Mouse (Mus musculus) gastrocnemius, postnatal 4 days (tissue): ENCODE results near the gene Col6a6. TPM values are rescaled to one million over a fixed set of nuclear protein-coding genes. Genes with fewer than 3 reads are reported as not detected.

Experiments used
- DNase-seq, 2 experiments: peaks; one replicate each; pipeline ENCODE4 v3.0.0; 2021 to 2022; ENCODE audit warnings: low spot score in 2 of 2, mixed read lengths in 2 of 2
- total RNA-seq, 2 experiments: library from RNA; stranded (reverse); gene quantifications; 2 replicates each; pipeline ENCODE4 v1.2.3; 2021

Gene Col6a6
- total RNA-seq, 2 experiments from 2014 or later = 102 to 105 TPM

DNA sequence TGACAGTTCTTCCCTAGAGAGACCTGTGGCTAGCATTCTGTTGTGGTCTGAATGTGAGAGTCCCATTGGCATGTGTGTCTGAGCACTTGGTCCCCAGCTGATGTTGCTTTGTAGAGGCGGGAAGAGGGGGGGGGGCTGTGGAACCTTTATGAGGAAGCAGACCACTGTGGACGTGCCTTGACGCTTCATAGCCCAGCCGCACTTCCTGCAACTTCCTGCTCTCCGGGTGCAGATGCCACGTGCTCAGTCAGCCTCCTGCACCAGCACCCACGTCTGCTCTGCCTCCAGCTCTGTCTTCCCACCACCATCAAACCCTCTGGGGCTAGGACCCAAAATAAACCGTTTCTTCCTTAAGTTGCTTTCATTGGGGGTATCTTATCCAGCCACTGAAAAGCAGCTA lies 24.5 kb downstream of the Col6a6 start:
- no peak for DNase-seq

DNA sequence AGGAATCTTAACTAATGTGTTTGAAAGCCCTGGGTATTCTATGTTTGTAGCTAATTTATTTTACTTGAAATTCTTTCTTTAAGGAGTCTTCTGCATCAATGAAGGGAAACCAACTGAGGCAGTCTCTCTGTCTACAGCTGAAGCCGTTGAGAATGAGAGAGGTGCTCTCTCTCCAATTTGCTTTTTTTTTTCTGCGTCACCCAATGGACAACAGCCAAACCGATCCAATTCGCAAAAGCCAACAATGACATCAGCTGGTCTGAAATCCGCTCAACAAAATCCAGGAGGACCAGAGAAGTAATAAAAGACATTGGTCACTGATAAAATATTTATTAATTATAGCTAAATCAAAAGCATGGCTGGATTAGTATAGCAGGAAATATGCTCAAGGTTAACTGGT lies 26.5 kb downstream of the Col6a6 start:
- DNase-seq = peak in 1 of 2 experiments; percentile 51

DNA sequence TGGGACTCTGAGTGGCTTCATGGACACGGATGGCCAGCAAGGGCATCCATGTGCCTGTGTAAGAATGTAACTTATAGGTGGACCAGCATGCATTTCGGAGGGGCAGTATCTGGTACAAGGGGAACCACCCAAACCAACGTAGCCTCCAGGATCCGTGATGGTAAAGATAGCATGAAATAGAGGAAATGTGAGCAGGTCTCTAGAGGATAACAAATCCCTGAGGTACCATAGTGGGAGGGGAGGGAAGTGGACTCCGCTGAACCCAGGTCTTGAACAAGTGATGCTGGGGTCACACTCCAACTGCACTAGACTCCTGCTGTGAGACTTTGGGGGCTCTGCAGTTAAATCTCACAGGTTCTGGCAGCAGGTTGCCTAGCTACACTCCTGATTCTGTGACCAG lies 27.7 kb downstream of the Col6a6 start:
- DNase-seq = no peak

DNA sequence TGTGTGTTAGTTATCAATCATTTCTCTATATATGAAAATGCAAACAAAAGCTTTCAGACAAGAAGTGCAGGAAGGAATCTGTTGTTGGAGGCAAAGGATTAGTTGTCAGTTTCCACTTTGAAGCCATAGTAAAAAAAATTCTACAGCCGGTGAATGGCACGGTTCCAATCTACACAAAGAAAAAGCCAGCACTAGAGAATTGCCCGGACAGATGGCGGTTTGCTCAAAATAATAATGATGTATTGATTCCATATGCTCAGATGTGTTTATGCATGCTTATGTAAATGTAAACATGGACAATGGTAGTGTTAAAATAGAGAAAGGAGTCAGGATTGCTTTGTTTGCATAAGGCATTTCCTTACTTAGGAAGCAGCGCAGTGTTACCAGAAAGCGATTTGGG lies 31.8 kb downstream of the Col6a6 start:
- no peak for DNase-seq

DNA sequence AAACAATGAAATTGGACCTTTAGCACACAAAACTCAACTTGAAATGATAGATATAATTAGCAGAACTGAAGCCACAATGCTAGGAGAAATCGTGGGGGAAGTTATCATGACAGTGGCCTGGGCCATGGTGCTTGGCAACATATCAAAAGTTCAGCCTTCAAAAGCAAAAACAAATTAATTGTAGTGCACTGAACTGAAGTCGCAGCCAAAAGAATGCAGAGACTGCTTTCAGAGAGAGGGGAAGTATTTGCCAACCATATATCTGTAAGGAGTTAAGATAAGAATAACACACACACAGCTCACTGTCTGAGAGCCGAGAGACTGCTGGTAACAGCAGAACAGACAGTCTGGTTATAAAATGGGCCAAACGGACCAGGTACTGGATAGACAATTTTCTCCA lies 33.0 kb downstream of the Col6a6 start:
- DNase-seq = no peak

DNA sequence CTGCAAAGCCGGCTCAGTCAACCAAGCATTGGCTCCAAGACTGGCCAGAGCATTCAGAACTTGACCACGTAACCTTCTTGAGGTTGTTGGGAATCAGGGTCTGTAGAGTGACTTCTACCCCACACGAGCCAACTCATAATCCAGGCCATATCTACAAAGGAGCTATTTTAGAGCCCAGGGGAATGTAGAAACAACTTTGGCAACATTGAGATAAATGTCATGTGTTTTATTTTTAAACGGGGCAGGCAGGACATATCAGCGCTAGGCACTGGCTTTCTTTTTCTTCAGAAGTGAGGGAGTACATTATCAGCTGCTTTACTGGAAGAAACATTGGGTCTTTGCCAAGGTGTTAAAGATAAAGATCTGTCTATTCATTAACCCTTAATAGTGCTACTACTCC lies 36.1 kb downstream of the Col6a6 start:
- no peak for DNase-seq

DNA sequence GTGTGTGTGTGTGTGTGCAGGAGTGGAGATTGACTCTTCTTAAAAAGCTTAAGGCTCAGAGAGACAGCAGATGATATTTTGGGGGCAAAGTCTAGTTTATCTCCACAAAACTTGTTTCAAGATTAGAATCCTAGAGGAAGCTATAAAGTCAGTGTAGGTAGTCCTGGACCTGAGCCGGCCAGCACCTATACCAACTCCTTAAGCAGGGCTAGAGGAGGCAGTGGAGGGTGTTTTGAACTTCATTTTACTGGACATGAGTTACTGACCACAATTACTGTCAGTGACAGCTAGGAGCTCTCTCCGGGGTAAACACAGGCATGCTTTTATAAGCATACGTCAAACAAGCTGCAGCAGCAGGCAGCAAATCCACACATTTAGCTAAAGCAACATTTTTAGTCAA lies 39.8 kb downstream of the Col6a6 start:
- no peak for DNase-seq

DNA sequence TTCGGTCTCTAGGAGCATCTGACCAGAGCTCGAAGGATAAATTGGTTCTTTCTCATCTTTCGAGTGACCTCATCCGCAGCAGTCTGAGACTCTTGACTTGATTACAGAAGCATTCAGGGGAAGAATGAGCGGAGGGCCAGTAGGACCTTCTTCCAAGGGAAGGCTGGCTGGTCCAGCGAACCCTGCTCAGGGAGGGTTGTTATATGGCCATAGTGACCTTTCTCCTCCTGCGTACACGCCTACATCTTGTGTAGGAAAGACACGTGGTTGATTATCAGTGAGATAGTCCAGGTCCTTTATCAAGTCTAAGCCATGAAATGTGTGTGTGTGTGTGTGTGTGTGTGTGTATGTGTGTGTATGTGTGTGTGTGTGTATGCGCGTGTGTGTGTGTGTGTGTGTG lies 40.2 kb downstream of the Col6a6 start:
- no peak for DNase-seq

DNA sequence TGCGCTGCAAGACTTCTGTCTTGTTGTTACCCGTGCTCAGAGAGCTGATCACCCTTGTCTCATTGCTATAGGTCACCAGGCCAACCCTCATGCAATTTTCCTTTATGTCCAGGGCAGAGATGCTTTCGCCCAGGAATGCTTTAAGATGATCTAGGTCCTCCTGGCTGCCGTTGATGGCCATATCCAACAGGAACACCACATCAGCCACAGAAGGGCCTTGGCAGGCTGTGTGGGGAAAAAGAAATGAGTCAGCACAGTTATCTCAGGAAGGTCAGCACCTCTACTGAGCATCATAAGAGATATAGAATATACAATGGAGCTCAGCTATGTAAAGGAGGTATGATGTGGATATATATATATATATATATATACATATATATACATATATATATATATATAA lies 43.9 kb downstream of the Col6a6 start:
- no peak for DNase-seq

DNA sequence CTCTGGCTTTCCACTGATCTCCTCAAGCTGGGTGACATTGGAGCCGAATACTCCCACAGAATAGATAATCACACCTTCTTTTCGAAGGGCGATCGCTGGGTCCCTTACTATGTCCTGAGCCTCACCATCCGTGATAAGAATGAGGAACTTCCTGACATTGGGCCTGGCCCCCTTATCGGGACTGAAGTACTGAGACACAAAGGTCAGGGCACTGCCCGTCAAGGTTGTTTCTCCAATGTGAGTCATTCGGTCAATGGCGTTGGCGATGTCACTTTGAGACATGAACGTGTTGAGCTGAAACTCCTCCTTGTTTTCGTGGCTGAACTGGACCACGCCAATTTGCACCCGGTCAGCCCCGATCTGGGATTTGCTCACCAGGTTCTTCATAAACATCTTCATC lies 47.3 kb downstream of the Col6a6 start:
- no peak for DNase-seq

DNA sequence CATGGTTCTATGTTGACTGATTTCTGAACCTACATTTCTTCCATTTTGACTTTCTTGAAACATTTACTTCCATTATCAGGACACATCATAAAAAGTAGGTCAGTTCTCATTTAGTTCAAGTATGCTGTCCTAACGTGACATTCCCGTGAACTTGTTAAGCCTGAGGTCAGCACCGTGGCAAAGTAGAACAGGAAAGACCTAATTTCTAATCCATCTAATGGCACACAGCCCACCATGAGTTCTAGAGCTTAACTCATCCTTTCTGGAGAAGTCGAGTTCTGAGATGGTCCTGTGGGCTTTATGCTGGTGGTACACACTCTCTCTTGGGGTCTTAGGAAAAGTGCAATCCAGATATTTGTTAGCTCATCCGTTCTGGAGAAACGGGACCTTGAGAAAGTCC lies 49.2 kb downstream of the Col6a6 start:
- DNase-seq = no peak

DNA sequence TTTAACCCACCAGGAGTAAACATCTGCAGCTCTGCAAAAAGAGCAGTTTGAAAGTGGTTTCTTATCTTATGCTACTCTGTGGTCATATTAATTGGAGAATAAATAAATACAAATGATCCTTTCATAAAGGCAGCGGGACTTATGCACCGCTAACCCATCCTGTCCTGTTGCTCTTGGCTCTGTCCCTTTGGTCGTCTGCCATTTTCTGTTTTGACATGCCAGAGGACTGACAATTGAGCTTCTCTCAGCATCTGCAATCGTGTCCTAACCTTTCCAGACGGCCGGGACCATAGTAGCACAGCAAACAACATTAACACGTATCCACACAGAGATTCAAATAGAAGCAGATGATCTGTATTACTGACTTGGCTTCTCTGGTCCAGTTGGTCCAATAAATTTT lies 53.1 kb downstream of the Col6a6 start:
- DNase-seq = peak in 1 of 2 experiments; percentile 54

DNA sequence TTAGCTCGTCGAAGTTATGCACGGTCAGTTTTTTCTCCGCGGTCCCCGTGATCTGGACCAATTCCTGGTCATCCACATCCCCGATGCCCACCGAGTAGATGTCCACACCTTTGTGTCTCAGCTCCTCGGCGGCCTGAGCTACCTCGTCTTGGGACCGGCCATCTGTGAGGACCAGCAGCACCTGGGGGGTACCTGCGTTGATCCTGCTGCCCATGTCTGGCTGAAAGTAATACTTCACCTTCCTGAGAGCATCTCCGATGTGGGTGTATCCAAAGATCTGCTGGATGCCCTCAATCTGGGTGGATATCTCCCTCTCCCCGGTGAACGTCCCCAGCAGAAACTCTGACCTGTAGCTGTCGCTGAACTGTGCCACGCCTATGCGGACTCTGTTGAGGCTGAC lies 53.6 kb downstream of the Col6a6 start:
- no peak for DNase-seq

DNA sequence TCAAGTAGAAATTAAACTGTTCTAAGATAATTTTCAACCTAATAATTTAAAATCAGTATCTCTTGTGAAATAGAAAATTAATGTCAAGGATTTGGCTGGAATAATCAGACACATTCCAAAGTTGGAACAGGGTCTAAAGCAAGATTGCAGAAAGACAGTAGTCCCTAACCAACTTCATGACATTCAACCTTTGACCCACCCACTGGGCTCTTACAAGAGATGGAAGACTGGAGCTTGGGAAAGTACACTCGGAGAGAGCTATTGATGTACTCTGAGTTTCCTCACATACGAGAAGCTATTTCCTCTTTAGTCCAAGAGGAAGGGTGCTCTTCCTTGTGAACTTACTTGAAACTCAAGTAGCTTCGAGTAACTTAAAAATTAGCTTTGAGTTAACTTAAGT lies 56.6 kb downstream of the Col6a6 start:
- no peak for DNase-seq

DNA sequence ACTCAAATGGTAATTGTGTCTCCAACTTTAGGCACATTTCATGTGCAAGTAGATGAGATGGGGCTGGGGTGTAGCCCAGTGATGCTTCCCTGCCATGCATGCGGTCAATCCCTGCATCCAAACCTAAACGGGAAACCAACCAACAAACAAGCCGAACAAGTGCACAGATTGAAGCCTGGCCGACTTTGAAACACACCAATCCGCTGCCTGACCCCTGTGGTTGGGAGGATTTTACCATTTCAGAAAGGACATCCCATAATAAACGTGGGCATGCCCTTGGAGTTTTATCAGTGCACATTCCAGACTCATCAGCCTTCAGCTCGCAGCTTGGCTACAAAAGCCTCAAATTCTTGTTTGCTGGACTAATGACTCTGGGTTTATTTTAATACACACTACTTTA lies 57.3 kb downstream of the Col6a6 start:
- DNase-seq = no peak

DNA sequence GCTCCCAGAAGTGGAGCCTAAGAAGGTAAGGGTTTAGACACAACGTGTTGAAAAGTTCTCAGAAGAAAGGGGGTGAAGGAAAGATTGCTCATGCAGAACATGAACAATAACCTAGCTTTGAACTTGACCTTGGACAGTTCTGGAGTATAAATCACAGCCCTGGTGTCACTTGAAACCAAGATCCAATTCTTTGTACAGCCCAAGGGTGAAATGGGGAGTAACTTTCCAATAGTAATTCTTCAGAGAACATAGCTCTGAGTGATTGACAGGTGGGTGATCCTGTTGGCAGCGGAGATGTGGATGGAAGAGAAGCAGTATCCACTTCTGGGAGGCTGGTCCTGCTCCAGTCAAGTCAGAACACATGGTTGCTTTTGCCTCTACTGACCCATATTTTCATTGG lies 62.1 kb downstream of the Col6a6 start:
- no peak for DNase-seq

DNA sequence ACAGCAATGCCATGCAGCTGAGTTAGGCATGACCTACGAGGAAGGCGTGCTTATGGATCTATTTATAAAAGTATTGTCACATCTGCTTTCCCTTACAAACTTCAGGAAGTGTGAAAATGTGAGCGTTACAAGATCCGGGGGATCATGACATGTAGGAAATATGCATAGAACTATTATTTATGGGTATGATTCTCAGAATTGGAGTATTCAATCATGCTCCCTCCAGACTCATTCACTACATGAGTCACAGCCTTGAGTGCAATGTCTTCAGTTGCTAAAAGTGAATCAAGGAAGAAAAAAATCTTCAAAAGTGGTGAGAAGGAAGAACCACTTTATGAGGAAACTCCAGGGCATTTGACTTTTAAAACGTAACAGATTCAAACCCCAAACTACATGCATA lies 63.3 kb downstream of the Col6a6 start:
- no peak for DNase-seq

DNA sequence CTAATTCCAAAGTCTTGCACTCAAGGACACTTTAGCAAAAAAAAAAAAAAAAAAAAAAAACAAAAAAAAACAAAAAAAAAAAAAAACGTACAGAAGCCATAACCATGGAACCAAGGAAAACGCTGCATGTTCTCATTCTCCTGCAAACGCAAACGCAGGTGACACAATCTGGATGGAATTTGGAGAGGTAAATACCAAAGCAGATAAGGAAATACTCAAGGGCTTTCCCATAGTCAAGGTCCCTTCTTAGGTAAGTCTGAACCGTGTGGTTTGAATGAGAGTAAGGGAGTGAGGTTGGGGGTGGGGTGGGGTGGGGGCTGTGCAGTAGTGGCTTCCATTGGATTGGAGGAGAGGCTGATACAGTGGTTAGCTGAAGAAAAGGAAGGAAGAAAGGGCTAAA lies 63.8 kb downstream of the Col6a6 start:
- DNase-seq = no peak

DNA sequence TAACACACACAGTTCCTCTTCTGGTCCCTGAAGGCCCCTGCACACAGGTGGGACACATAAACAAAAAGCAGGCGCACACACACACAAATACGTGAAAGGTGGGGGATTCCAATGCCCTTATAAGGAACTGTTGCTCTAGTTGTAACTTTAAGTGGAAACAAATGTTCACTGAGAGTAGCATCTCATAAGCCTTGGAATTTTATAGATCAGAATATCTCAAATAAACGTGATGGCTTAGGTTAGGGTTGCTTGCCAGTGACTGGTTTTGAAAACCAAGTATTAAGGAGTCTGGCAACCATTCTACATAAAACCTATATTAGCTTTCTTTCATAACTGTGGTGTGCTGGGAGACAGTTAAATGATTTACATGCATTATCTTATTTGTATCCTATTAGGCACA lies 64.3 kb downstream of the Col6a6 start:
- no peak for DNase-seq

DNA sequence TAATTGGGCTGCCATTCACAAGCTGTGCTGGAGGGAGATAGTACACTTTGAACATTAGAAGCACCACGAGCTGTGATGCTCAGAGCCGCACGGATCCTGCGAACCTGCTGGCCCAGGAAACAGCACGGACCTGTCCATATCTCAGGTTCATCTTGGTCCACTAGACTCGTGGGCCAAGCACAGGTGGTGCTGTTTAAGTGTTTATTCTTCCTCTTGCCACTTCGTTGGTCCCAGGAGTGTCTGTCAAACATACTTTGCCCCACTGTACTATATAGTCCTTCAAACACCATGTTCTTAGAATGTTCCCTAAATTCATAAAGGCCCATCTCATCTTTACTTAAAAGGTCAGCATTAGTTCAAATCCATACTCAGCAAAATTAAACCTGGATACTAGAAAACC lies 65.7 kb downstream of the Col6a6 start:
- no peak for DNase-seq

DNA sequence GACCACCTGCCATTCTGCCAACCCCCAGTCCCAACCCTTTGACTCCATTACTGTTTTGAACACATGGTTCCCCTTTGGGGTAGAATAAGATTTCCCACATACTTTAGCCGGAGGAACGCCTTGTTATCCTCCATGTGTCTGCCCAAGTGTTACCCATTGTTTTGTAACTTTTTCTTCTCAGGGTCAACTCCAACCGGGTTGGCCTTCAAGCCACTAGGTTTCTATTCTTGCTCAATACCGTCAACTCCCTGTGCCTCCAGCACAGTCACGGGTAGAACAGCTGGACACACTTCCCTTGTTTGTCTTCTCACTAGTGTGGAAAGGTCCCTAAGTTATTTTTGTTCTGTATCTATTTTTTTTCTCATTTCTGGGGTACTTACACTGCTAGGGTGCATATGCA lies 69.1 kb downstream of the Col6a6 start:
- DNase-seq = no peak

DNA sequence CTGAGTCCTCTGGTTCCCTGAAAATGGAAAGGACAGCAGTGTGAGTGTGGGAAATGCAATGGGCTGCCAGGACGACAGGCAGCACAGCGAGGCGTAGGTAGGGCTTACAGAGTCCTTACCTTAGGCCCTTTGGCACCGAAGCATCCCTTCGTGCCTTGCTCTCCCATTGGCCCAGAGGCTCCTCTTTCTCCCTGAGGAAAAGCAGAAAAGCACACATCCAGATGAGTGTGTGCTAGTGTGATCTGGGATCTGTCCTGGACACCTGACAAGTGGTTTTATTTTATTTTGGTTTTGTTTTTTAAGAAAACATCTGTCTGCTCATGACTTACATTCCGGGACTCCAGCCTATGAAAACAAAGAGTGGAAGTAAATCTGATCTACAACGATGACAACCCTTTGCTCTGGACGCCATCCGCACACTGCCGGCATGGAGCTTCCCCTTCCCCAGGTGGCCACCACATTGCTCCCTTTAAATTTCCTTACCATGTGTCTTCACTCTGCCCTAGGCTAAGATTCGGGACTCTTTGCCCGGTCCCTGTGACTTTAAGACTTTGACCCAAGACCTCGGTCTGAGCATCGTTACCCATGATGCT lies 69.7 kb downstream of the Col6a6 start:
- DNase-seq = no peak

DNA sequence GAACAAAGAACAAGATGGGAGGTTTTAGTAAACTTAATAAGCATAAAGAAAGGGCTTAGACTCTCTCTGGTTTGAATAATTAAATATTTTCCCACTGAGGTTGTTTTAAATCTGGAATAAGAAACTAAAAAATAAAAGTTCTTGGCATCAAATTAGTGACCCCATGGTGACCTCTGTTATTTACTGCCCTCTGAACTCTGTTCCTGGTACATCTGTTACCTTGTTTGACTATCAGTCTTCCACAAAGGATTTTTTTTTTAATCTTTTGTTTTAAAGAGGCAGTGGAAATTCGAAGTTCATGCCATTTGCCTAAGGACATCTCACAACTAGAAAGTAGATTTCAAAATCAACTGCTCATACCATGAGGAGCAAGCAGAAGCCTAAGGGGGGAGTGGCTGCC lies 73.7 kb downstream of the Col6a6 start:
- DNase-seq = no peak

DNA sequence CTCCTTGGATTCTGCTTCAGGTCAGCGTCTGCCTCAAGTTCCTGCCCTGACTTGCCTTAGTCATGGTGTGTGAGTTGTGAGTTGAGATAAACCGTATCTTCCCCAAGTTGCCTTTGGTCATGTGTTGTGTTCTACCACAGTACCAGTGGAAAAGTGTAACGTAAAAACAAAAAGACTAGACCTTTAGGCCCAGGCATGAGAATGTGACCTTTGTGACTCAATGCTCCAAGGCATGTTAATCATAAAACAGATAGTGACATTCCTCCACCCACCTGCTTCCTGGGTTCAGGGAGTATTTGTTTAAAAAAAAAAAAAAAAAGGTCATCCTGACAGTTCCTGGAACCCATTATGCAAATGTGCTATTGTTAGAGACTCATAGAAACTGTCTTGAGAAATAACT lies 82.1 kb downstream of the Col6a6 start:
- no peak for DNase-seq
